Mouse (Mus musculus) hindbrain, embryonic 16.5 days (tissue): Measurements from ENCODE around the gene Azi2. TPM values are rescaled to one million over a fixed set of nuclear protein-coding genes. Genes with fewer than 3 reads are reported as not detected.

Experiments
- ATAC-seq: fragments of 200-750 bp; cut with Nextera tagmentation; 2 replicates; pipeline ENCODE4 v1.8.0; 2017; ENCODE audit warnings: moderate TSS enrichment, moderate library complexity
- H3K27ac ChIP-seq: fragments of 300-500 bp; sonication (generic); 2 replicates; pipeline ENCODE4 v1.5.1; 2014; ENCODE audit warnings: low read depth, mild to moderate bottlenecking, control low read depth, low read length, moderate library complexity
- H3K27me3 ChIP-seq: fragments of 300-500 bp; sonication (generic); replicated peaks from 2 replicates; pipeline ENCODE4 v1.6.1; 2014; ENCODE audit warnings: low read length; ENCODE audit not compliant: control insufficient read depth, insufficient read depth
- H3K36me3 ChIP-seq: fragments of 300-500 bp; sonication (generic); 2 replicates; pipeline ENCODE4 v1.6.1; 2014; ENCODE audit warnings: mild to moderate bottlenecking, low read length, moderate library complexity, mixed read lengths; ENCODE audit not compliant: control insufficient read depth, insufficient read depth
- H3K4me1 ChIP-seq: fragments of 300-500 bp; sonication (generic); 2 replicates; pipeline ENCODE4 v1.6.1; 2014; ENCODE audit warnings: low read depth, low read length; ENCODE audit not compliant: control insufficient read depth, insufficient read depth
- H3K4me2 ChIP-seq: fragments of 300-500 bp; sonication (generic); 2 replicates; pipeline ENCODE4 v1.6.1; 2014; ENCODE audit warnings: mild to moderate bottlenecking, low read length, control low read depth, moderate library complexity
- H3K4me3 ChIP-seq: fragments of 300-500 bp; sonication (generic); 2 replicates; pipeline ENCODE4 v1.5.1; 2014; ENCODE audit warnings: mild to moderate bottlenecking, low read length, control low read depth, moderate library complexity
- H3K9ac ChIP-seq: fragments of 300-500 bp; sonication (generic); 2 replicates; pipeline ENCODE4 v1.6.1; 2014; ENCODE audit warnings: low read depth, mild to moderate bottlenecking, control low read depth, low read length, moderate library complexity
- H3K9me3 ChIP-seq: fragments of 300-500 bp; sonication (generic); 2 replicates; pipeline ENCODE4 v1.6.1; 2014; ENCODE audit warnings: mild to moderate bottlenecking, low read length, moderate library complexity; ENCODE audit not compliant: control insufficient read depth
- WGBS: fragments of 180-500 bp; shearing (Covaris S2); extraction: QIAGEN DNeasy Blood & Tissue Kit; methylation state at CpG from one replicate; pipeline ENCODE4 v1.1.7; 2014; 5-methylcytosine and 5-hydroxymethylcytosine counted together
- polyA plus RNA-seq: library from polyadenylated mRNA; unstranded; fragments of >200 nt; fragmentation: Nextera tagmentation; extraction: Ambion mirVana; gene quantifications from 2 replicates; pipeline ENCODE4 v1.2.1, GENCODE M21; 2015

Azi2 gene
- polyA plus RNA-seq, 1 experiment from 2014 or later, result 79.8 TPM

DNA sequence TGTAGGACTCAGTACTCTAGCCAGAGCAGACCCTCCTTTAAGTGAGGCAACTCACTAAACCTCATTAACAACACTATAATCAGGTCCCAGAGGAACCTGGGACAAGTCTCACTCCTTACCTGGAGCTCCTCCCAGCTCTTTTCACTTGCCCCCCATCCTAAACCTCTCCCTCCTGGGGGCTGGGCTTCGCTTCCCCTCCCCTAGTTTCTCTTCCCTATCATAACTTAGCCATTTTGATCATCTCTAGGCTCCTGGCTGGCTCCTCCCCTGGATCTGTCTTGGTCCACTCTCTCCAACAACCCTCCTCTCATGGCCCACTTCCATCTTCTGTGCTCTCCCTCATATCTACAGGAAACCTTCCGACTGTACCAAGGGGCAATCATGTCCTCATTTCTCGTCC is 31.0 kb downstream of the Azi2 start:
- Histone ChIP-seq H3K4me1 (no peaks in the 10 kb centered on the region), H3K27ac (no peak overlapping the region), H3K4me2 (no peak overlapping the region), H3K27me3 (no peaks in the 10 kb centered on the region), H3K36me3 (peaks cover 11% of the 10 kb centered on the region; the same call in 1 of the 2 replicates), H3K9me3 (no peaks in the 10 kb centered on the region), H3K9ac (no peak overlapping the region), H3K4me3 (no peak overlapping the region)
- WGBS, result 89% methylated on average over 3 of the region's 3 CpGs
- ATAC-seq, result no peak

DNA sequence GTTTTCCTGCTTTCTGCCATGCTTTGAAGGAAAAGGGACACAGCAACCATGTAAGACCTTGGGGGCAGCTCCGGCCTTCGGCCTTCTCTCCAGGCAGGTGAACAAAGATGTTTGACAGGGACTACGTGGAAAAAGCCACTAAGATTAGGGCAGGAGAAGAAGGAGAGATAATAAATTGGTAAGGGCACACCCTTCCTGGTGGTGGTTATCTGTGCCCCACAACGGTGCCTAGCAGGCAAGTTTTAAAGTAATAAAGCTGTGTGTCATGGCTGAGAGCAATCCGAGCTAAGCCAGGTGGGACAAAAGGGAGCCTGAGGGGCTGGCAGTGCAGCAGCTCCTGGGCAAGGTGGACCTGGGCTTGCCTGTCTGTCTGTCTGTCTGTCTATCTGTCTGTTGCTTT is 31.8 kb downstream of the Azi2 start:
- Histone ChIP-seq H3K9ac (no peak overlapping the region), H3K27me3 (no peaks in the 10 kb centered on the region), H3K9me3 (no peaks in the 10 kb centered on the region), H3K4me2 (no peak overlapping the region), H3K36me3 (peaks cover 11% of the 10 kb centered on the region; the same call in 1 of the 2 replicates), H3K4me1 (no peaks in the 10 kb centered on the region), H3K4me3 (no peak overlapping the region), H3K27ac (no peak overlapping the region)
- no peak for ATAC-seq
- 90% methylated on average over 5 of the region's 5 CpGs for WGBS

DNA sequence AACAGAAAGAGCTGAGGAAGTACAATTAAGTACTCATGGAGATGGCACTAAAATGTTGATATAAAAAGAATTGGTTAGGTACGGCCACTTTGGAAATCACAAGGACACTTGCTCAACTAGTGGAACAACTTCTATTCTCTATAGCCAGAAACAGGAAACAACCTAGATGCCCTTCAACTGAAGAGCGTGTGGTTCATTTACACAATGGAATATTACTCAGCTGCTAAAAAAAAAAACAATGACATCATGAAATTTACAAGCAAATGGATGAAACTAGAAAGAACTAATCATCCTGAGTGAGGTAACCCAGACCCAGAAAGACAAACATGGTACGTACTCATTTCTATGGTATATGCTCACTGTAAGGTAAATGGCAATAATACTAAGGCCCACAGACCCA is 33.1 kb downstream of the Azi2 start:
- 95% methylated on average over 3 of the region's 3 CpGs for WGBS
- peaks cover 9% of the 10 kb centered on the region; the same call in 1 of the 2 replicates for H3K36me3 ChIP-seq
- no peak overlapping the region for H3K9ac ChIP-seq
- no peak for ATAC-seq
- no peaks in the 10 kb centered on the region for H3K4me1 ChIP-seq
- no peak overlapping the region for H3K27ac ChIP-seq
- H3K4me2 ChIP-seq, result no peak overlapping the region
- no peak overlapping the region for H3K4me3 ChIP-seq
- H3K9me3 ChIP-seq, result no peaks in the 10 kb centered on the region
- H3K27me3 ChIP-seq, result no peaks in the 10 kb centered on the region

DNA sequence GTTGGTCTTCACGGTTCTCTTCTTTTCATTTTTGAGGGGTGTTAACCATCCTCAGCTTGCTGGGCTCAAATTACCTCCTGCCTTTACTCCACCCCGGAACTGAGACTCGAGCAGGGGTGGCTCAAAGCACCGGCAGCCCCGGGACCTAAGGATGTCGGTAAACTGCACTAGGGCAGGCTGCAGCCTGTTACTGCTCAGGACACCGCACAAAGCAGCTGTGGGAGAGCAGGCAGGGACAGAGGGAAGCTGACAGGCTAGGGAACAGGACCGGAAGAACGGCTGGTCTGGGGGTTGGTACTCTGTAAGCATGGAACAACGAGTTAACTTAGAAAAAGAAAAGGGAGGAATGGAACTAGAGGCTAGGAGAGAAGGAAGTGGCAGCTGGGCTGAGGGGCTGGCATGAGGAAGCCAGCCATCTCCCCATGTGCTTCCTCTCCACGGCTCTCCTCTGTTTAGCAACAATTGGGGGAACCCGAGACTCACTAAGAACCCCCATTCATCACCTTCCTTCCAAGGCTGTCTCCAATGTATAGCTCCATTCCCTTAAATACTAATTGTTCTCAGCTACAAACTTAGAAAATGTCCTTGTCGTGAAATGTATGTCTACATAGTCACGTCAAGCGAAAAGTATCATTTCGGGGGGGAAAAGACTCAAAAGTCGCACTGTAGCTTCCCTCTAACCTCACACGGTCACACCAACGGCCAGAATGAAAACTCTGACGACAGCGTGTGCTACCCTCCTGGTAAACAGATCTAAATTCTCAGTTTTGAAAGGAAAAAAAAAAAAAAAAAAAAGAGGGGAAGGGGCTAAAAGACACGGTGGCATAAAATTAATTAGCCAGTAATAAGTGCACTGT is 42.5 kb downstream of the Azi2 start:
- peak overlapping the region; percentile 43; the same call in 1 of the 2 replicates for H3K9ac ChIP-seq
- H3K27me3 ChIP-seq, result no peaks in the 10 kb centered on the region
- no peak overlapping the region; the same call in 1 of the 2 replicates for H3K4me3 ChIP-seq
- no peak overlapping the region for H3K27ac ChIP-seq
- ATAC-seq, result no peak; the same call in 1 of the 2 replicates
- WGBS, result 33% methylated on average over 22 of the region's 22 CpGs
- no peaks in the 10 kb centered on the region for H3K9me3 ChIP-seq
- peaks cover 8% of the 10 kb centered on the region for H3K4me1 ChIP-seq
- H3K4me2 ChIP-seq, result peak overlapping the region; percentile 56
- no peaks in the 10 kb centered on the region for H3K36me3 ChIP-seq

DNA sequence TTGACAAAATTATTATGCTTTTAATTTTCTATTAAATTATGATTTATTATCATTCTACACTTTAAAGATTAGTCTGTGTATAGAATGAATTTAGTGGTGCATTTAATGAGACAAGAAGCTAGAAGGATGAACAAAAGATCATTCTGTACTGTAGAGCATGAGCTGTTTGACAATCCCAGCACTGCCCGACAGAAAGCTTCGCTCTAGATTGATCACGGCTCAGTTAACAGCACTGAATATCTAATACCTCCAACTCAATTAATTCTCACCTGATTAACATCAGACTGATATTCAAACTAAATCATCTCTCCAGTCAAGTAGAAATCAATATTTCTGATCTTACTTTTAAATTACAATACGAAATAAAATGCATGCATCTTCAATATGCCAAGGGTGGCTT is 43.5 kb downstream of the Azi2 start:
- WGBS, result 44% methylated on average over 4 of the region's 4 CpGs
- Histone ChIP-seq H3K4me1 (peaks cover 8% of the 10 kb centered on the region), H3K4me2 (no peak overlapping the region), H3K4me3 (no peak overlapping the region), H3K27me3 (no peaks in the 10 kb centered on the region), H3K36me3 (no peaks in the 10 kb centered on the region), H3K27ac (no peak overlapping the region), H3K9ac (no peak overlapping the region), H3K9me3 (no peaks in the 10 kb centered on the region)
- no peak for ATAC-seq

DNA sequence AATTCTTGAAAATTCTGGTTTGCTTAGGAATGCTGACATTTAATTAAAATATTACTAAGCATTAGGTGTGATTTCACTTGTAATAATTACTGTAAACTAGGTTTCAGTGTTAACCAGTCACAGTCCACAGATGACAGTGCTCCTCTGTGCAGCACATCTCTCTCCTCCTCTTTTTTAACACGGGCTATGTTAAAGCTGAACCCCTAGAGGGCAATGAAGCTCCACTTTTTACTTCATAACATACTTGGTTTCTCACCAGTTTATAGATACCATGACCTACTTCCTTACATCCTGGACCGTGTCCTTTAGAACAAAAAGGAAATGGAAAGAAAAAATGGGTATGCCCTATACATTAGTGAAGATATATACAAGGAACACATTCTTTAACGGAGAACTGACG is 59.1 kb downstream of the Azi2 start:
- Histone ChIP-seq H3K36me3 (no peaks in the 10 kb centered on the region), H3K9me3 (no peaks in the 10 kb centered on the region), H3K9ac (no peak overlapping the region), H3K4me2 (no peak overlapping the region), H3K27ac (no peak overlapping the region), H3K4me3 (no peak overlapping the region), H3K4me1 (peaks cover 2% of the 10 kb centered on the region; the same call in 1 of the 2 replicates), H3K27me3 (no peaks in the 10 kb centered on the region)
- peak; percentile 71; the same call in 1 of the 2 replicates for ATAC-seq
- 47% methylated on average over 4 of the region's 4 CpGs for WGBS

DNA sequence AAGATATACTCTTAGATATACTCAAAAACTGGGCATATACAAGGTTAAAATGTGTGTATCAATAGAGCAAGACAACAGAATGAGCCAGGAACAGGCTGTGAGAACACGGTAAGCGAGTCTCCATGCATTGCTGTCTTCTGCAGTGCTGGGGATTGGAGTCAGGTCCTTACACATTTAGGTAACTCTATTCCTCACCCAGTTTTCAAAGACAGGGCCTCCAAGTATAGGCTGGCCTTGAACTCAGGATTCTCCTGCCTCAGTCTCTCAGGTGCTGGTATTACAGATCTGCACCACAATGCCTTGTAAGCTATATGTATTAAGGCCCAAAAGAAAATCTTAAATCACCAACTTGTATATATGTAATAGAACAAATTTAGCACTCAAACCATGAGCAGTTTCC is 60.2 kb downstream of the Azi2 start:
- Histone ChIP-seq H3K9me3 (no peaks in the 10 kb centered on the region), H3K27ac (no peak overlapping the region), H3K27me3 (no peaks in the 10 kb centered on the region), H3K4me2 (no peak overlapping the region), H3K4me3 (no peak overlapping the region), H3K4me1 (peaks cover 2% of the 10 kb centered on the region; the same call in 1 of the 2 replicates), H3K9ac (no peak overlapping the region), H3K36me3 (no peaks in the 10 kb centered on the region)
- no peak for ATAC-seq
- 99% methylated on average over 2 of the region's 2 CpGs for WGBS

DNA sequence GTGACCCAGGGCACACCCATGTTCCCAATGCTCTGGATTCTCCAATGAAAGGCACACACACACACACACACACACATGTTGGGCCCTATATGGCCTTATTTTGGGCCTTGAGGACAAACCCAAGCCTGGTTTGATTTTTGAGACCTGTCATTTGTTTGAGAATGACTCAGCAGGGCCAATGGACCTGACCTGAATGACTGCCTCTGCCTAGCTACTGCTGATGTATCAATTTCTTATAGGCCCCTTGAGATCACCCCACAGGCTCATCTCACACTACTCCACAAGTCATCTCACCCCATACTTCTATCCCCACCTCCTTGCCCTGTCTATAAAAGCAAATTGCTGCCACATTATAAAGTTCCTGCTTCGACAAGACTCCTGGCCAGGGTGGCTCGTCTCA is 61.5 kb downstream of the Azi2 start:
- Histone ChIP-seq H3K36me3 (no peaks in the 10 kb centered on the region), H3K27me3 (no peaks in the 10 kb centered on the region), H3K4me2 (no peak overlapping the region), H3K27ac (no peak overlapping the region), H3K4me3 (no peak overlapping the region), H3K9ac (no peak overlapping the region), H3K9me3 (no peaks in the 10 kb centered on the region), H3K4me1 (peaks cover 2% of the 10 kb centered on the region; the same call in 1 of the 2 replicates)
- 92% methylated on average over 2 of the region's 2 CpGs for WGBS
- ATAC-seq, result no peak

DNA sequence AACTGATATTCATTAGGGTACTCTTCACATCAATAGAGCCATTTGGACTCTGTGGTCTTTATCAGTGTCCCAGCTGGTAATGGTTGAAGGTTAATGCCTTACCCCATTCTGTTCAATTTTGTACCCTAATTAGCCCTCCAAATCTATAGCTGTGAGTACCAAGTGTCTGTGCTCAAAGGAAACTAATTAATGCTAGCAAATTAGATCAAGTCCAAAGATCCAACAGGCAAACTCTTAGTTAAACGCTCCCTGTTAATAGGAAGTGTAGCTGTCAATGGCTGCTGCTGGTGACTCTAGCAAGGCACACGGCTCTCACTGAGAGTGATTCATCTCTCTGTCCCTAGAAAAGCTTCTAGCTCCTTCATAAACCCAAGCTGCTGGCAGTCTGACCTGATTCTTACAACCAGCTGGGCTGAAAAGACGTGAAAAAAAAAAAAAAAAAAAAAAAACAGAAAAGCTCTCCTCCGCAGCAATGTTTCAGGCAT is 68.3 kb downstream of the Azi2 start:
- H3K4me2 ChIP-seq, result no peak overlapping the region
- H3K4me3 ChIP-seq, result no peak overlapping the region
- ATAC-seq, result no peak
- H3K27me3 ChIP-seq, result no peaks in the 10 kb centered on the region
- H3K36me3 ChIP-seq, result no peaks in the 10 kb centered on the region
- H3K9ac ChIP-seq, result no peak overlapping the region
- no peaks in the 10 kb centered on the region for H3K9me3 ChIP-seq
- no peaks in the 10 kb centered on the region; the same call in 1 of the 2 replicates for H3K4me1 ChIP-seq
- 31% methylated on average over 4 of the region's 4 CpGs for WGBS
- no peak overlapping the region for H3K27ac ChIP-seq
